Mouse (Mus musculus): Measurements from ENCODE around the gene Heg1.

Gene Heg1

DNA sequence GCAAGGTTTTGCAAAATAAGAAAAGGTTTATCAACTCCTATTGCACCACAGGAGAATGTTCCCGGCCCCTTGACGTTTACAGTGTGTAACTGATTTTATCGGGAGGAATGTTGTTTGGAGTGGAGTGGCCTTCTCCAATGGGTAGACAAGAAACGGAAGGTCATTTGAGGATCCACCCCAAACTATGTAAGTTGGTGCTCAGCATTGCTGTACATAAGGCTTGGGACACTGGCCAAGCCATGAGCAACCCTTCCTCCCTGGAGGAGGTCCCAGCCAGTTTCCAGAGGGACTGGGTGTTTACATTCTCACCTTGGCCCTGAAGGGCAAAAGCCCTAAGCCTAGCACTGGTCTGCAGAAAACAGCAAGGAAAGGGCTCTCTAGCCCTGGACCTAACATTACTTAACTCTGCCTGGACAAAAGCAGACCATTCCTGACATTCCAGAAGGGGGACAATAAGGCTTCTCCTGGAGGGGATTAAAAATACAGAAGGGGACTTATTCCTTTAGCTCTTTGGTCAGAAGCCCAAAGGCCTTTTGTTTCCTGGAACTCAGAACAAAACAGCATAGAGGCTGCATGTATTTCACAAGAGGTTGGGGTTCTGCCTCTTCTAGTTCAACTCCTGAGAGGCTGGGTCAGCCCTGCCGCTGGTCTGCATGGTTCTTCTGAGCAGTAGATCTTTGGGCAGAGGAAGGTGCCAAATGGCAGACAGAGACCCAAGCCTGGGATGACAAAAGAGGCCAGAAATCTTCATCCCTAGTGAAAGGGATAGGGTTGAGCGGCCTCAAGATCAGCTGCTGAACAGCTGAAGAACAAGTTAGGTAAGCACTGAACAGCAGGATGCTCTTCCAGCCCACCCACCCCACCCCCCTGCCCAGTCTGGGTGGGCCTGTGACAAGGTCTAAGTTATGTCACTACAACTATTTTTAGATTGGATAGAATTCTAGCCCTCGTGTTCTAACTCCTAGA, 7.5 kb upstream of the Heg1 start:
- DNase-seq (ENCODE audit: low read depth, low spot score): no peak

- DNase-seq (ENCODE audit: low read depth, low spot score): no peak
These were observed 6.9 kb upstream of the Heg1 start for GRCm38 (mm10) chr16:33677313-33677690.

DNA sequence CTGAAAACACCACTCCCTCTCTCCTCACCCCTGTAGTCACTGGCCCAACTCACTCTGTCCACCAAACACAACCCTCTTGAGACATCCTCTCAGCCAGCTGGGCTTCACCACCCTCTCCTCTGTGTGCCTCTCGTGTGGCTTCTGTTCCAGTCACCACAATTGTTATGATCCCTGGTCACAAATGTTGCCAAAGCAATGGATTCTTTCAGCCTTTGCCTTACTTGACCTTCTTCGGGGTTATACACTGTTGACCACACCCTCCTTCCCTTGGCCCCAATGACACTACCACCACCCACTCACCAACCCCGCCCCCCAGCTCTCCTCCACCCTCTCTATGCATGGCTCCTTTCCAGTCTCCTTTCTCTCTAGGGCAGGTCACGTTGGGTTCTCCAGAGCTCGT, 6.3 kb upstream of the Heg1 start:
- DNase-seq (ENCODE audit: low read depth, low spot score): no peak

- DNase-seq (ENCODE audit: low read depth, low spot score): no peak
These were observed 3.9 kb upstream of the Heg1 start for GRCm38 (mm10) chr16:33680271-33680670.

GRCm38 (mm10) chr16:33680816-33681215, 3.4 kb upstream of the Heg1 start:
- DNase-seq (ENCODE audit: low read depth, low spot score): no peak

- no peak for DNase-seq (ENCODE audit: low read depth, low spot score)
These were observed 2.5 kb upstream of the Heg1 start for GRCm38 (mm10) chr16:33681661-33682060.

- DNase-seq (ENCODE audit: low read depth, low spot score): no peak
These were observed 1.5 kb upstream of the Heg1 start for GRCm38 (mm10) chr16:33682651-33683050.

GRCm38 (mm10) chr16:33683206-33684161, 686 bp upstream of the Heg1 start:
- DNase-seq (ENCODE audit: low read depth, low spot score): no peak

- no peak for DNase-seq (ENCODE audit: low read depth, low spot score)
These were observed 832 bp downstream of the Heg1 start for GRCm38 (mm10) chr16:33684703-33685701.

DNA sequence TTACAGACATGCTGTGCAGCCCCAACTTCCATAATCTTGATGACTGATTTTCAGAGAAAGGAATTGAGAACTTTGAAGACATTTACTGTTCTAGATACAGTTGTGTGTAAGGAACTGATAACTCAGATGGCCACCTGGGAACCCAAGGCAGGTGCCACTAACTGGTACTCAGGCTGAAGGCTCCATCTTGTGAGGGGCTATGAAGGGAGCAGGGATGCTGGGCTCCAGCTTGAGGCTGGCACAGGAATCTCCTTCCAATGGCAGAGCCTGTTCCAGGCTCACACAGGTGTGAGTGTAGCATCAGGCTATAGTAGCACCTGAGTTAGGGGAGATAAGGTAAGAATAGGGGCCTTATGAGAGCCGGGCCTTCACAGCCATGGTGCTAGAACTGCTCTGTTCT, 1.9 kb downstream of the Heg1 start:
- DNase-seq (ENCODE audit: low read depth, low spot score): no peak

DNA sequence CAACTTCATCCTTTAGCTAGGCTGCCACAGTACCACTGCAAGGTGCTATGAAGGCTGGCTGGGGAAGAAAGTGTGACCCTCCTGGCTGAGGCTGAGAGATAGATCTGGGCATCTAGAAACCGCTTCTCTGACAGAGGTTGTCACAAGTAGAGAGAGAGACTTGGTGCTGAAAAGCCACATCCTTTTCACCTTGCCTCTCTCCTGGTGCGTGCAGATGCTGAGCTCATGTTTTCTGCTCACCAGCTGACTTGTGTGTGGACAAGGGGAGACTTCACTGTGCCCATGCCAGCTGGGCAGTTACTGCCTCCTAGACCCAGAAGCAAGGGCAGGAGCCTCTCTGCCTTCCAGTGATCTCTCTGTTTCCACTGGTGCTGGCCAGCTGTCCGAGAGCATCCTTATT, 3.6 kb downstream of the Heg1 start:
- no peak for DNase-seq (ENCODE audit: low read depth, low spot score)

- no peak for DNase-seq (ENCODE audit: low read depth, low spot score)
These were observed 7.0 kb downstream of the Heg1 start for GRCm38 (mm10) chr16:33690975-33691747.

DNA sequence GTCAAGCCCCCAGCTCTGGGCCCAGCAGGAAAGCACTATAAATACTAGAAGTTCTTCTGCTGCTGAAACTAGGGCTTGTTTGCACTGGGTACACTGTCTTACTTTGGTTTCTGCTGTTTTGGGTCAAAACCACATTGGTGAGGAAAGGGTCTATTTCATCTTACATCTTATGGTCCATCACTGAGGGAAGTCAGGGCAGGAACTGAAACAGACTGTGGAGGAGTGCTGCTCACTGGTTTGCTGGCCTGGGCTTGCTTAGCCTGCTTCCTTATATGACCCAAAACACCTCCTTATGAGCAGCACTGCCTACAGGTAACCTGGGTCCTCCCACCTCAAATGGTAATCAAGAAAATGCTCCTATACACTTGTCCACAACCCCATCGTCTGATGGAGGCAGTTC, 9.4 kb downstream of the Heg1 start:
- DNase-seq (ENCODE audit: low read depth, low spot score): no peak

DNA sequence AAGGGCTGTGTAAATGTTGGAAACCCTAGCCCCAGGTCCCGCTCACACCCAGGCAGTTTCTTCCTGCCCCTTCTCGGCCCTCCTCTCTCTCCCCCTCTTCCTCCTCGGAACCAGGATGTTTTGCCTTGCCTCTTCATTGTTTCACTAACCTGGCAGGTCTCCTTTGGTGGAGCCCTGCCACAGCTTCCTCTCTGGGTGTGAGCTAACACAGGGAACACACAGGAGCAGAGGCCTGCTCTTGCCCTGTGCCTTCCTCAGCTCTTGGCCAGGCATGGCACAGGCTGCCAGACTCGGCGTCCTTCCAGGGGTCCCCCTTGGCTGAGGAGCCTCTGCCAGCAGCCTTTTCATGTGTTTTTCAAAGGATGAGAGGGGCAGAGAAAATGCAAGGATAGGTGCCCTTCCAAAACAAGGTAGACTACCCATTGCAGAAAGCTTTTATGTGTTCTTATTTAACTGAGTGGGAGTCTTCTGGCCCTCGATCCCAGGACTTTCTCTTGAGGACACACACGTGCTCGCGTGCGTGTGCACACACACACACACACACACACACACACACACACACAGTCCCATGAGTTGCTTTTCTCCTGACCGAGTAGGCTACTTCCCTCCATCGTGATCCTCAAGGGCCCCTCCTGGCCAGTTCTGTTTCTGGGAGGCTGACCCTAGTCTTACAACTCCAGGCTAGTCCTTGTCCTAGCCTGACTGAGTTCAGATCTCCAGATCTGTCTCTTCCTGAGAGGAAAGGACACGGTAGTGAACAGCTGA, 12.8 kb downstream of the Heg1 start:
- no peak for DNase-seq (ENCODE audit: low read depth, low spot score)

- DNase-seq (ENCODE audit: low read depth, low spot score): no peak
These were observed 13.6 kb downstream of the Heg1 start for GRCm38 (mm10) chr16:33697576-33698276.

DNA sequence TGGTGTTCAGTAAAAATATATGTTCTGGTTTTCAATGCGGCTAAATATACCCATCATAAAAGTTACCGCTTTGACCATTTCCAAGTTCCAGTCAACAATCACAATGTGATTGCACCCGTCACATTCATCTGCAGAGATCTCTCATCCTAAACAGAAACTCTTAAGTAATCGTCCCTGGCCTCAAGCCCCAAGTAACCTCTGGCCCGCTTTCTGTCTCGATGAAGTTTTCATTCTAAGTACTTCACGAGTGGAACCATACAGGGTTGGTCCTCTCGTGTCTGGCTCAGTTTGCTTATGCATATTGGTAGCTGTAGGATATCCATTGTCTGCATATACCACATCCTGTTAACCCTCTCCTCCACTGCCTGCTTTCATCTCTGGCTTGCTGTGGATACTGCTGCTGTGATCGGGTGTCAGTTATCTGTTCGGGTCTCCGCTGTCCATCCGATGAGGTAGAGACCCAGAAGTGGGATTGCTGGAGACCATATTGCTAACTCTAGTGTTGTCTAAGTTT, 14.2 kb downstream of the Heg1 start:
- DNase-seq (ENCODE audit: low read depth, low spot score): no peak

- DNase-seq (ENCODE audit: low read depth, low spot score): no peak
These were observed 16.4 kb downstream of the Heg1 start for GRCm38 (mm10) chr16:33700584-33700983.

DNA sequence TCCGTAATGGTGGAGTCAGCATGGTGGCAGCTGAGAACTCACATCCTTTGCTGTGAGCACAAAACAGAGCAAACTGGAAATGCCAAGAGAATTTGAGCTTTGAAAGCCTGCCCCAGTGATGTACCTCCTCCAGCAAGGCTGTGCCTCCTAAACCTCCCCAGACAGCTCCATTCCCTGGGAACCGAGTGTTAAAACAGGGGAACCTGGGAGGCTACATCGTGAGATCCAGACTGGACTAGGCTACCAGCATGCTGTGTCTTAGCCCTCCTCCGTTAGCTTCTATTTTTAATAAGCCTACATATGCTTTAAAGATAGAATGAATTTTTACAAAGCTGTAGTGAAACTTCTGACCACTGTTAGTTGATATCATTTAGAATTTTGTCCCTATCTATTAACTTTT, 17.7 kb downstream of the Heg1 start:
- no peak for DNase-seq (ENCODE audit: low read depth, low spot score)

GRCm38 (mm10) chr16:33704289-33704688, 20.1 kb downstream of the Heg1 start:
- DNase-seq (ENCODE audit: low read depth, low spot score): no peak

Data from forelimb bud, embryonic 11.5 days (tissue).